Mouse (Mus musculus) embryonic fibroblast, embryonic 13.5 days (primary cell): ENCODE data around the gene Zyx. TPM values are rescaled to one million over a fixed set of nuclear protein-coding genes. Genes with fewer than 3 reads are reported as not detected.
A peak's percentile ranks its signal among the peaks of the same experiment; 100 is the strongest.

Source experiments
- H3K27ac ChIP-seq: 2 replicates; pipeline ENCODE4 v1.5.1; 2012; ENCODE audit warnings: low read length, control low read depth, inconsistent platforms; ENCODE audit not compliant: insufficient read depth
- H3K4me1 ChIP-seq: 2 replicates; pipeline ENCODE4 v1.6.1; 2011; ENCODE audit warnings: low read length; ENCODE audit not compliant: control insufficient read depth, insufficient read depth
- H3K4me3 ChIP-seq: 2 replicates; pipeline ENCODE4 v1.5.1; 2011; ENCODE audit warnings: mild to moderate bottlenecking, control low read depth, low read length; ENCODE audit not compliant: insufficient read depth
- CTCF ChIP-seq: IDR thresholded peaks from 2 replicates; pipeline ENCODE4 v1.5.1; 2011; ENCODE audit warnings: mild to moderate bottlenecking, control low read depth, low read length, moderate library complexity, borderline replicate concordance; ENCODE audit not compliant: insufficient read depth
- POLR2A ChIP-seq: IDR thresholded peaks from 2 replicates; pipeline ENCODE4 v1.6.1; 2011; ENCODE audit warnings: low read depth, mild to moderate bottlenecking, control low read depth, low read length, moderate library complexity
- polyA plus RNA-seq: library from polyadenylated mRNA; stranded (reverse); fragments of >200 nt; gene quantifications from 2 replicates; pipeline ENCODE4 v1.2.4, GENCODE M21; 2011; ENCODE audit warnings: low read depth; ENCODE audit not compliant: missing spikeins, insufficient read length

Zyx gene
- polyA plus RNA-seq, 1 experiment: 250 TPM

GRCm38 (mm10) chr6:42357901-42358300 is 8.5 kb downstream of the Zyx start:
- H3K27ac ChIP-seq: no peak overlapping the region
- H3K4me1 ChIP-seq: peaks cover 26% of the 10 kb centered on the region
- H3K4me3 ChIP-seq: no peak overlapping the region
- TF ChIP-seq CTCF (no peak), POLR2A (0 out of 2 replicates have a peak, but pooled peaks have one; percentile 23)

- TF ChIP-seq POLR2A (no peak), CTCF (no peak)
- peaks cover 24% of the 10 kb centered on the region for H3K4me1 ChIP-seq
- no peak overlapping the region for H3K4me3 ChIP-seq
- H3K27ac ChIP-seq: peak overlapping the region; percentile 12
Observed at GRCm38 (mm10) chr6:42358901-42359300, 9.5 kb downstream of the Zyx start.

GRCm38 (mm10) chr6:42359364-42360147 is 10.1 kb downstream of the Zyx start:
- Histone ChIP-seq H3K27ac (peak overlapping the region; percentile 76), H3K4me1 (peaks cover 22% of the 10 kb centered on the region)

GRCm38 (mm10) chr6:42360231-42360840 is 10.9 kb downstream of the Zyx start:
- H3K4me3 ChIP-seq: no peak overlapping the region
- H3K27ac ChIP-seq: peak overlapping the region; percentile 76
- peaks cover 15% of the 10 kb centered on the region; the same call in 1 of the 2 replicates for H3K4me1 ChIP-seq
- TF ChIP-seq POLR2A (no peak; the same call in 1 of the 2 replicates), CTCF (no peak)

More at GRCm38 (mm10) chr6:42359364-42360147, 10.1 kb downstream of the Zyx start:
- TF ChIP-seq CTCF: no peak
- TF ChIP-seq POLR2A: no peak
- no peak overlapping the region for H3K4me3 ChIP-seq

GRCm38 (mm10) chr6:42361041-42361895 is 11.8 kb downstream of the Zyx start:
- peak; percentile 37; the same call in 1 of the 2 replicates for TF ChIP-seq POLR2A
- TF ChIP-seq CTCF: no peak
- Histone ChIP-seq H3K27ac (0 out of 2 replicates have a peak overlapping the region, but pooled peaks have one; percentile 18), H3K4me3 (no peak overlapping the region), H3K4me1 (peaks cover 9% of the 10 kb centered on the region; the same call in 1 of the 2 replicates)

GRCm38 (mm10) chr6:42362074-42362473 is 12.6 kb downstream of the Zyx start:
- Histone ChIP-seq H3K27ac (0 out of 2 replicates have a peak overlapping the region, but pooled peaks have one; percentile 18), H3K4me3 (no peak overlapping the region), H3K4me1 (peaks cover 9% of the 10 kb centered on the region; the same call in 1 of the 2 replicates)
- TF ChIP-seq CTCF (no peak), POLR2A (peak; percentile 44)

- TF ChIP-seq POLR2A (peak; percentile 39; the same call in 1 of the 2 replicates), CTCF (no peak)
- Histone ChIP-seq H3K27ac (peak overlapping the region; percentile 18; the same call in 1 of the 2 replicates), H3K4me3 (no peak overlapping the region), H3K4me1 (peaks cover 9% of the 10 kb centered on the region; the same call in 1 of the 2 replicates)
Observed at GRCm38 (mm10) chr6:42362497-42362896, 13.1 kb downstream of the Zyx start.

- Histone ChIP-seq H3K4me1 (peaks cover 7% of the 10 kb centered on the region; the same call in 1 of the 2 replicates), H3K27ac (no peak overlapping the region; the same call in 1 of the 2 replicates), H3K4me3 (no peak overlapping the region)
- TF ChIP-seq POLR2A: no peak
- no peak for TF ChIP-seq CTCF
Observed at GRCm38 (mm10) chr6:42362974-42363373, 13.5 kb downstream of the Zyx start.

GRCm38 (mm10) chr6:42364066-42364465 is 14.6 kb downstream of the Zyx start:
- no peak overlapping the region for H3K27ac ChIP-seq
- no peak overlapping the region for H3K4me3 ChIP-seq
- peaks cover 2% of the 10 kb centered on the region; the same call in 1 of the 2 replicates for H3K4me1 ChIP-seq
- TF ChIP-seq POLR2A (no peak), CTCF (no peak)
